Mouse (Mus musculus) telencephalon, adult 2 months (tissue): ENCODE results near the gene Spp2.
"Not testable (repeated sequence)": the region's sequence is repeated elsewhere in the genome, so short reads cannot be mapped to it uniquely, and the experiment has no call there.

Source experiments
- DNase-seq: peaks from one replicate; pipeline ENCODE4 v3.0.0-alpha.2; 2011; ENCODE audit warnings: low read depth, low spot score

Spp2 gene

GRCm38 (mm10) chr1:88433096-88433883 is 26.5 kb downstream of the Spp2 start:
- DNase-seq, result no peak

GRCm38 (mm10) chr1:88434057-88434456 is 27.3 kb downstream of the Spp2 start:
- DNase-seq, result no peak

GRCm38 (mm10) chr1:88437206-88438126 is 30.7 kb downstream of the Spp2 start:
- no peak for DNase-seq

- DNase-seq, result no peak
Observed at GRCm38 (mm10) chr1:88443383-88443782, 36.6 kb downstream of the Spp2 start.

- no peak for DNase-seq
Observed at GRCm38 (mm10) chr1:88445400-88445799, 38.6 kb downstream of the Spp2 start.

GRCm38 (mm10) chr1:88446270-88447030 is 39.7 kb downstream of the Spp2 start:
- DNase-seq, result peak; percentile 32

GRCm38 (mm10) chr1:88447483-88447882 is 40.7 kb downstream of the Spp2 start:
- no peak for DNase-seq

GRCm38 (mm10) chr1:88448094-88448493 is 41.3 kb downstream of the Spp2 start:
- not testable (repeated sequence) for DNase-seq

GRCm38 (mm10) chr1:88449741-88450140 is 43.0 kb downstream of the Spp2 start:
- DNase-seq, result no peak

- DNase-seq, result no peak
Observed at GRCm38 (mm10) chr1:88450668-88451067, 43.9 kb downstream of the Spp2 start.

GRCm38 (mm10) chr1:88452198-88452597 is 45.4 kb downstream of the Spp2 start:
- DNase-seq, result no peak

- DNase-seq, result no peak
Observed at GRCm38 (mm10) chr1:88454703-88455102, 47.9 kb downstream of the Spp2 start.

GRCm38 (mm10) chr1:88455761-88456160 is 49.0 kb downstream of the Spp2 start:
- DNase-seq, result no peak

- no peak for DNase-seq
Observed at GRCm38 (mm10) chr1:88456451-88457072, 49.8 kb downstream of the Spp2 start.

GRCm38 (mm10) chr1:88459196-88459595 is 52.4 kb downstream of the Spp2 start:
- DNase-seq, result no peak

- DNase-seq, result no peak
Observed at GRCm38 (mm10) chr1:88459655-88460054, 52.9 kb downstream of the Spp2 start.

GRCm38 (mm10) chr1:88461096-88461495 is 54.3 kb downstream of the Spp2 start:
- DNase-seq, result no peak

GRCm38 (mm10) chr1:88462484-88462883 is 55.7 kb downstream of the Spp2 start:
- DNase-seq, result no peak

- DNase-seq, result no peak
Observed at GRCm38 (mm10) chr1:88463241-88463640, 56.5 kb downstream of the Spp2 start.

- no peak for DNase-seq
Observed at GRCm38 (mm10) chr1:88464109-88464905, 57.5 kb downstream of the Spp2 start.

- no peak for DNase-seq
Observed at GRCm38 (mm10) chr1:88465722-88466121, 59.0 kb downstream of the Spp2 start.
